Mouse (Mus musculus) left cerebral cortex, adult 18-20 months (tissue): ENCODE results near the gene Tmem44. TPM values are rescaled to one million over a fixed set of nuclear protein-coding genes. Genes with fewer than 3 reads are reported as not detected.

Experiments
- DNase-seq, 2 experiments: peaks; one replicate each; pipeline ENCODE4 v3.0.0; 2021 to 2022; ENCODE audit warnings: low spot score in 2 of 2, mixed read lengths in 1 of 2
- total RNA-seq, 2 experiments: library from RNA; stranded (reverse); gene quantifications; 2 replicates each; pipeline ENCODE4 v1.2.3; 2021

Tmem44 gene
- total RNA-seq, 2 experiments from 2014 or later: 60.4 to 64.9 TPM

- no peak for DNase-seq
Measured at GRCm38 (mm10) chr16:30521147-30521546, 29.5 kb downstream of the Tmem44 start.

DNA sequence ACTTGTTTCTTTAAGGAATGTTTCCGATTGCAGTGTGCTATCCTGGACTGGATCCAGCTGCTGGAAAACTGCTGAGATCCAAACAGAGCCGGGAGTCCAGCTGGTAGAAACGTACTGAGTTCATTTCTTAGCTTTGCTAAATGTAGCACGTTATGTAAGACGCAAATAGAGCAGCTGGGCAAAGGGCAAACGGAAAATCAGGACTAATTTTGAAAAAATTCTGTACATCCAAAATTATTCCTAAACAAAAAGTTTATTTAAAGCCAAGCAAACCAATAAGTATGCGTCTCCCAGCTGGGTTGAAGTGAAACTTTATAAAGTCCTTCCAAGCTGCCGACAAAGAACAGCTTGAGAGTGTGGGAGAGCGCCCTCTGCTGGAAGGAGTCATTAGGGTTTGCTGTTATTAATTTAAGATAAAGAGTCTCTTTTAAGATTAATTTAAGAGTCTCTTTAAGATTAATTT, 30.2 kb downstream of the Tmem44 start:
- DNase-seq: peak; percentile 75 to 84

- no peak for DNase-seq
Measured at GRCm38 (mm10) chr16:30518635-30519034, 32.0 kb downstream of the Tmem44 start.

- DNase-seq: no peak
Measured at GRCm38 (mm10) chr16:30517666-30518283, 32.9 kb downstream of the Tmem44 start.

DNA sequence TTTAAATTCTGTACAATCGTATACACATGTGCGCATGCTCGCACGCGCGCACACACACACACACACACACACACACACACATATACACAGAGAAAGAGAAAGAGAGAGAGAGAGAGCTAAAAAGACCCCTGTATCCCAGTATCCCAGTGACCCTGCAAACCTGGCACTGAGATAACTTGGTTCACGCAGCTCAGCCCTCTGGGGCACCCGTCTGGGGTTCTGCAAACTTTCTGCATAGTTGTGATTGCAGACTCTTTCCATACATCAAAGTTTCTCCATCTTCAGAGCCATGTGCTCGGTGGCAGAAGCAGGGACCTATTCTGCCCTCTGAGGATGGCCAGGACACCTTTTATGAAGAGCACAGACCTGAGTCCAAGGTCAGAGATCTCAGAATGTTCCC, 33.6 kb downstream of the Tmem44 start:
- no peak for DNase-seq

DNA sequence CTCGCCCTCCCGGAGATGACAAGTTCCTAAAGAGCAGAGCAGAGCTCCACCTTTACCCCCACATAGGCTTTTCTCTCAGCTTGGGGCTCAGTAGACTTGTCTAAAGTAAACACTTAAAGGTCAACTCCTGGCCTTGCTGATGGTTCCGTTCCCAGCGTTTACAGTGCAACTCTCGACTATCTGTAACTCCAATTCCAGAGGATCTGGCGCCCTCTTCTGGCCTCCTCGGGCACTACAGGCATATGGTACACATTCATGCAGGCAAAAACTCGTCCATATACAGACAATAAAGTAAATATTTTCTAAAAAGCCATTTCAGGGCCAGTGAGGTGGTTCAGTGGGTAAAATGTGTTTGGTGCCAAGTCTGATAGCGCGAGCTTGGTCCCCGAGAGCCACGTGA, 35.2 kb downstream of the Tmem44 start:
- DNase-seq: no peak

- DNase-seq: no peak
Measured at GRCm38 (mm10) chr16:30513050-30514024, 37.3 kb downstream of the Tmem44 start.

DNA sequence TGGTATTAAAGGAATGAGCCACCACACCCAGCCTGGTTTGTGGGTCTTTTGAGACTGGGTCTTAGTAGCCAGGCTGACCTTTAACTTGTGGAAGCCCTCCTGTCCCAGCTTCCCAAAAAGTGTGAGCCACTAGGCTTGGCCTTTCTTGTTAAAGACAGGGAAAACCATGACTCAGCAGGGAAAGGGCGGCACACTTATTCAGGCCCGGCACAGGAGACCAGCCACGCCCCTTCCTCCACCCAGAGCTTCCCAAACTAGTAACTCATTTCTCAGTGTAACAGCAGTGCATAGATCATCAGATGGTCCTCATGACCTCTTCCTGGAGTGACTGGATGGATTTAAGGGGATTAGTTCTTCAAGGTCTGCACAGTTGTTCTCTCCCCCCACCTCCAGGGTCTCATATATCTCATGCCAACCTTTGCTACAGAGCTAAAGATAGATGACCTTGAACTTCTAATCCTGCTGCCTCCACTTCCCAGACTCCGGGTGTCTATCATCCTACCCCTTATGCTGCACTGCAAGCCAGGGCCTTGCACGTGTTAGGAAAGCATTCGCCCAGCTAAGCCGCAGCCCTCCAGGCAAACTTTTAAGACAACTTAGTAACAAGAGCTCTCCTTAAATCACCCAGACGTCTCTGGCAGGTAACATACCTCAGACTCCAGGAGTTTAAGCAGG, 38.1 kb downstream of the Tmem44 start:
- no peak for DNase-seq

GRCm38 (mm10) chr16:30511563-30512340, 38.9 kb downstream of the Tmem44 start:
- no peak for DNase-seq

DNA sequence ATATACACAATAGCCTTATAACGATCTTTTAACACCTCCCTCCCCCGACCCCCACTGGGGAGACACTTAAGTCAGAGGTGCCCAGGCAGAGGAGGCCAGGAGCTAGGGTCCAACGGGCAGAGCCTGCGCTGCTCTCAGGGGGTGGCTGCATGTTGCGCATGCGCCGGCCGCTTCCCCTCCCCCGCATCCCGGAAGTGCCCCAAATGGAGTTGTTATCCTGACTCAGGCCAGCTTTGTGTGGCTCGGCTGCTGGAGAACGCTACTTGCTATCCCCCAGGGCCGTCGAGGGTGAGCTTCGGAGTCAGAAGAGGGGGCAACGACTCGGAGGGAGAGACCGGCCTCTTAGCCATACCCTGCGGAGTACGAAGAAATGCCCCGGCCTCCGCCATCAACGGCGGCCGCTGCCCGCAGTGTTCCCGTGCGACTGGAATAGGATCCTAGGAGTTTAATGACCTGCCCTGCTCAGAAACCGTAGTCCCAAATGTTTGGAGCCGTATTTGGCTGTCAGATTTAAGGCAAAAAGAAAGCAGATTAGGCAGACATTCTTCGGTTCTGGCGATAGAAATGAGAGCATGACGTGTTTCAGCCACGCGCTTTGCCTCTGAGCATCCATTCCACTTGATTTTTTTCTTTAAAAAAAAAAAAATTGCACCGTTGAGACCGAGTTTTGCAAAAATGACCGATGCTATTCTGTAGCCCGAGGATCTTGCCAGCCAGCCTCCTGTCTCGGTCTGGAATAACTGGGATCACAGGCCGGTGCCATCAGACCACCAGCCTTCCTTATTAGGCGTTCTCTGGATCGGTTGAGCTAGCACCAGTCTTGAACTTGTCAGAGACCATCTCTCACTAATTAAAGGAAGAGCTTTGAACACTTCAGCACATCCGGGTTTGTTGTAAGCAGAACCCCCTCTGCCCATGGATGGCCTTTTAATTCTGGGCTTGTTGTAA, 39.9 kb downstream of the Tmem44 start:
- peak; percentile 86 to 87 for DNase-seq

DNA sequence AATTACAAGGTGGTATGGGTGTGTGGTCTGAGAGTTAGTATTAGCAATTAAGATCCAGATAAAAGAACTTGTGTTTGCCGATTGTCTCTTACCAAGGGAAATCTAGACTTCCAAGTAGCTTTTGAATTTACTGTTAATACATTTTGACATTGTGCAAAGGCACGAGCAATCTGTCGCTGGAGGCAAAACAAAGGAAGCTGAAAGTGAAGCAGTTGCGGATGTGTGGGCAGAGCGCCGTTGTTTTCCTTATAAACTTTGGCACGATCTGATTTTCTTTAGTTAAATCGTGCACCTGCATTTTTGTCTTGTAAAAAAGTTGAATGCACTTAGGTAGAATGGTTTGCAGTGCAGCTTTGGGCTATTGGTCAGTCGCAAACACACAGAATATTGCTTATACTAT, 40.6 kb downstream of the Tmem44 start:
- no peak for DNase-seq

DNA sequence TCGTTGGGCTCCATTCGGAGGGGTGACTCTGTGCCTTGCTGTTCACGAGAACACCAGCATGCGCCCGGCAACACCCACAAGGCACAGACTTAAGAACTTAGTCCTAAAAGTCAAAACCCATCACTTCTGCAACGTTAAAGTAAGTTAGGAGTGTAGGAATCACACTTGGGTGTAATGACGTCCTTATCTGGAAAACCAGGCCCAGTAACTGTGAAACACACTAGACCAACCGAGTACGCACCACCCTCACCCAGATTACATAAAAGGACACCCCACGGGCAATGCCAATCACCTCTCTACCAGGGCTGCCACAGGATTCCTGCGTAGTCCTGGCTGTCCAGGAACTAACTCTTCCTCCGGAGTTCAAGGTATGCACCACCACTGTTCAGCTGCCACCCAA, 41.3 kb downstream of the Tmem44 start:
- DNase-seq: no peak

DNA sequence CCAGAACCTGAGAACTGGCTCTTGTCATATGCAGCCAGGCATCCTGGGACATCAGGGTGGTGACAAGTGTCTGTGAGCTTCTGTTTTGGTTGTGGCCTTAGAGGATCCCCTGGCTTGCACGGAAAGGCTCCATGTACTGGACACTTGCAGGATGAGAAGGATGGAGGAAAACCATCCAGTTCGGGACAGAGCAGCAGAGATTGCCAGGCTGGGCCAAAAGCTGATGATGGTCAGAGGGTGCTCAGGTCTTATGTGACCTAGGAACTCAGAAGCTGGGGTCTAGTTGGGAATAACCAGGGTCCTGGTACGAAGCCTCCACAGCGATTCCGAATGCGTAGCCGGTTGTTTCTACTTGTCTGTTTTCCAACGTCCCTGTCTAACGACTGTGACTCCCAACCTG, 41.9 kb downstream of the Tmem44 start:
- no peak for DNase-seq

DNA sequence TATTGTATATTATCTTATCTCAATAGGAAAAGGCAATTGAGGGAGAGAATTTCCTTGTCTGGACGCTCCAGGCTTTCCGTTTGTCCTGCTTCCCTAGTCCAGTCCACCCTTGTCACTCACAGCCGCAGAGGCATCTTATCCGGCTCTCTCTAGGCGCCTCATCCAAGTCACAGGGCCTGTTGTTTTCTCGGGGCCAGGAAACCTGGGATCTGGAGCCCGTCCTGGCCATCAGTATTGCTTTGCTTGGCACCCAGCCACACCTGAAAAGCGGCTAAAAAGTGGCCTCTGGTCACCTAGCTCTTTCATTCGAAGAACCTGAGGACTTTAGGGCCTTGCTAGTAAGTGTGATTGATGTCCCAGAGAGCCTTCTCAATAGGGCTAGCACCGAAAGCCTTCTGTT, 43.5 kb downstream of the Tmem44 start:
- no peak for DNase-seq

- no peak for DNase-seq
Measured at GRCm38 (mm10) chr16:30505311-30506031, 45.2 kb downstream of the Tmem44 start.

- no peak for DNase-seq
Measured at GRCm38 (mm10) chr16:30504856-30505255, 45.8 kb downstream of the Tmem44 start.

DNA sequence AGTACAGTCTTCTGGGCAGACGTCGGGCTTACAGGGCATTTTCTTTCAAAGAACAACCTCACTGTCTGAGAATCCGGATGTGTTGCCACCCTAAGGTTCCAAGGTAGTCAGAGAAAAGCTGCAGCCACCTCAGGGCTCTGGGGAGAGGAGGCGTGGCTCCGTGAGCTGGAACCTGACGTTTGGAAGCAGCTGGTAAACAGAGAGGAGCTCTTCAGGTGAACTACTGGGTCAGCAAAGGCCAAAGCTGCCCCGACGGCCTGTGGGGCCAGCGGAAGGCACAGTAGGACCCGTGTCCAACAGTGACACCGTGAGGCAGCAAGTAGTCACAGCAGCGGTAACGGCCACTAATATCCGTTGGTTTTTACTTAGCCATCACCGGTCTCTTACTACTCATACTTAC, 46.7 kb downstream of the Tmem44 start:
- DNase-seq: peak; percentile 38 to 45

DNA sequence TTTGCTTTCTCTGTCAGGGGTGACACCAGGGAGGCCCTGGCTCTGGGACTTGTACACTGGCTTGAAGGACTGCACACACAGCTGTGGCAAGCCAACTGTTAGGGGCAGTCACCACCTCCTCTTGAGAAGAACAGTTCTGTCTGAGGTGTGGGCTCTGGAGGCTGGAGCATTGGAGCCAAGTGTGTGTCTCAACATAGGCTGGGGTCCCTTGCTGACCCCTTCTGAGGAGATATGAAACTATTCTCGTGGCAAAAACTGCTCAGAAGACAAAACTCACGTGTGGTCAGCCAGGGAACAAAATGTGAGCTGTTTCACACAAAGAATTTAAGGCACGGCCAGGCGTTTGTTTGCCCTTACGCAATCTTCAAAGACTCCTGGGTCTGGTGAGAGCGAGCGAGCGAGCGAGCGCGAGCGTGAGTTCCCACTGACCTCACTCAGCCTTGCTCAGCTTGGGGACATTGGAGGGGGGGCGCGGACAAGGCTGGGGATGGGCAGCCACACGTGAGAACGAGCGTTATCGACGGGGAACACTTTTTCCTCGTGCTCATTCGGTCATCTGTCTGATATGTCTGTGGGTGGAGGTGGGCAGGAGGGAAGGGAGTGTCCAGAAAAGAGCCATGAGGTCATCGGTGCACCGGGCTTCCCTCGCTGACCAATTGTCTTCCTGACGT, 48.3 kb downstream of the Tmem44 start:
- DNase-seq: no peak

- no peak for DNase-seq
Measured at GRCm38 (mm10) chr16:30501621-30502020, 49.0 kb downstream of the Tmem44 start.
